Mouse (Mus musculus): ENCODE data around the gene Usp33. TPM values are rescaled to one million over a fixed set of nuclear protein-coding genes. Genes with fewer than 3 reads are reported as not detected.

Usp33 gene
- total RNA-seq, 2 experiments from 2014 or later = 116 to 117 TPM

GRCm38 (mm10) chr3:152336085-152336484, 10.2 kb upstream of the Usp33 start:
- DNase-seq (ENCODE audit: extremely low spot score in 1 of 2, low spot score in 2 of 2) = peak in 1 of 2 experiments; percentile 12
- intact Hi-C loops (cut with DNase I) = no loop called here

DNA sequence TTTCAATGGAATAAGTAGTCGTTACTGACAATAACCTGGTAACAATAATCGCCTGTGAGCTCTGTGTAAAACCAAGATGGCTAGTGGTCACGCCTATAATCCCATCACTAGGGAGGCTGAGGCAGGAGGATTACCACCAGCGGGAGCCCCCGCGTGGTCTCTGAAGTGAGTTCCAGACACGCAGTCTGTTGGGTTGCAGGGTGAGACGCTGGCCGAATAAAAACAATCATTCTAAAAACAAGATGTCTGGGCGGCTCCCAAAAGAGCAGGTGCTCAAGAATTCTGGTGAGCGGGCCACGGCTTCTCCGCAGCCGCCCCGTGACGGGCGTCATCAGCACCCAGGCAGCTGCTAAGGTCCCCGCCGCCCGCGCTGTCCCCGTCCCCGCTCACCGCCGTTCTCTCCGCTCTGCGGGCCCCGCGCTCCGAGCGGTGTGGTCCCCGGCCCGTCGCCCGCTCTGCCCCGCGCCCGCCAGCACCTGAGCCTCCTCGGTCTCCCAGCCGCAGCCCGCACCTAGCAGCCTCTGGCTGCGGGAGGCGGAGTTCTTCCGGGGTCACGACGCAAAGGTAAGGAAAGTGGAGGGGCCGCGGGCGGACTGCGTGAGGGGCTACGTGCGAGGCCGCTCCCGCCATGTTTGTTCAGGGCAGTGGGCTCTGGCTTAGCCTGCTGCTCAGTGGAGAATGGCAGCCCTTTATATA, 6.3 kb upstream of the Usp33 start, which contains the start of gene Miga1:
Miga1 (minus strand) TSS at position 546 of the 696 bp plus-strand sequence.
- intact Hi-C loops (cut with DNase I) = no loop called here
- DNase-seq (ENCODE audit: extremely low spot score in 1 of 2, low spot score in 2 of 2) = peak; percentile 83 to 89

DNA sequence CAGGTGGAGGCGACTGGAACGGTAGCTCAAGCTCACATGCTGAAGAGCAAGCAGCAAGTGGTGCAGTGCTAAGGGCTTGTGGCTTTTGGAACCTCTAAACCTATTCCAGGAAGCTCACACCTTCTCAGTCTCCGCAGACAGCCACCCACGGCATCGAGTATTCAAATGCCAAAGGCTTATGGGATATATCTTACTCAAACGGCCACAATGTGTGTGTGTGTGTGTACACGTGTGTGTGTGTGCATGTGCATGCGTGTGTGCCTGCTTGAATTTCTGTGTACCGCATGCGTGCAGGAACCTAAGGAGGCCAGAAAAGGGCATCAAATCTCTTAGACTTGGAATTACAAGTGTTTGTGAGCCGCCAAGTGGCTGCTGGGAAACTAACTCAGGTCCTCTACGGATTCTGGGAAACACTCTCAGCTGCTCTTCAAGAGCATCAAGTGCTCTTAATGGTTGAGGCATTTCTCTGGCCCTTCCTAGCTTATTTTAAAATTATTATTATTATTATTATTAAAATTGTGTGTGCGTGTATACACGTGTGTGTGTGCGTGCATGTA, 3.2 kb upstream of the Usp33 start:
- DNase-seq (ENCODE audit: extremely low spot score in 1 of 2, low spot score in 2 of 2) = no peak
- intact Hi-C loops (cut with DNase I) = no loop called here

- intact Hi-C loops (cut with DNase I) = no loop called here
- peak; percentile 25 to 60 for DNase-seq (ENCODE audit: extremely low spot score in 1 of 2, low spot score in 2 of 2)
Measured at GRCm38 (mm10) chr3:152346633-152347141, 409 bp downstream of the Usp33 start.

- no peak for DNase-seq (ENCODE audit: extremely low spot score in 1 of 2, low spot score in 2 of 2)
- intact Hi-C loops (cut with DNase I) = no loop called here
Measured at GRCm38 (mm10) chr3:152347227-152347626, 949 bp downstream of the Usp33 start.

DNA sequence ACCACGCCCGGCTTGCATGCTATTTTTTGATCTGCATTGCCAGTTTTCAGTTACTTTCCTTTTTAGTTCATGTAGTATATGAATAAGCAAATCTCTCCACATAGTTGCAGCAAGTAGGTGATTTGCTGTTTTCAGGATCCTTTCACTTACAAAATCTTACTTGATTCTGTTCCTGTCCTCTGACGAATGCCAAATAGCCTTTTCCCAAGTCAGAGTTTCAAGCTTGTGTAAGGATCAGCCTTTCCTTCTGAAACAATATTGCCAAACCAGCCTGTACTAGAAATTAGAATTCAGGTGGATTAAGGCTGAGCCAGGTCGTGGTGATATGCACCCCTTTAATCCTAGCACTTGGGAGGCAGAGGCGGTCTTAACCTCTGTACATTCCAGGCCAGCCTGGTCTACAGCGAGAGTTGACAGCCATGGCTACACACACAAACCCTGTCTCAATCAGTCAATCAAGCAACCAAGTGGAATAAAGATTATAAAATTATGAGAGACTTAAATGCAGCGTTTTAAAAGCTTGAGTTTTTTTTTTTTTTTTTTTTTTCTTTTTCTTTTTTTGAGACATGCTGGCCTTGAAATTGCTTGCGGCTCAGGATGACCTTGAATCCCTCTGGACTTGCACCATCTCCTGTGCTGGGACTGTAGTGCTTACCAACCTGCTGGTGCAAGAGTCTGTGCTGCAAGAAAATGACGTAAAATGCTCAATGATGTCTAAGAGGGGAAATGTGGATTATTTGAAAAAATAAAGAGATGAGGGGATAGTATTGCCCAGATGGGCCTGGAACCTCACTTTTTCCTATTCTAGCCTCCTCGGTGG, 1.9 kb downstream of the Usp33 start:
- intact Hi-C loops (cut with DNase I) = no loop called here

DNA sequence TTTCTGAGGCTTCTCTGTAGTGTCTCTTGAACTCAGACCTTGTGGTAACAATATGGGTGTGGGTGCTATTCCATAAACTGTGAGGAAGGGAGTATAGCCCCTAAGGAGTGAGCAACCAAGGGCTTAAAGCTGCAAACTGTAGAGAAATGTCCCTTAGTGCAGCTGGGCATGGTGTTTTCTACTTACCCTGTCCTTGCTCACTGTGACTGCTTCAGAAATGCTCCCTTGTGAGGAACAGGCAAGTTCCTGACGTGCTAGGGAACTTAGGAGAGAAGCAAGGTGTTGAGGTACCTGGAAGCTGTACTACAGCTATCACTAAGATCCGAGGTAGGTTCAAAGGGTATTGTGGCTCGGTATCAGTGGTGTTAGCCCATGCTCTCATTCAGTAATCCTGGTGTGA, 4.2 kb downstream of the Usp33 start:
- intact Hi-C loops (cut with DNase I) = no loop called here
- no peak for DNase-seq (ENCODE audit: extremely low spot score in 1 of 2, low spot score in 2 of 2)

More for the DNA sequence above, 1.9 kb downstream of the Usp33 start:
- no peak for DNase-seq (ENCODE audit: extremely low spot score in 1 of 2, low spot score in 2 of 2)

DNA sequence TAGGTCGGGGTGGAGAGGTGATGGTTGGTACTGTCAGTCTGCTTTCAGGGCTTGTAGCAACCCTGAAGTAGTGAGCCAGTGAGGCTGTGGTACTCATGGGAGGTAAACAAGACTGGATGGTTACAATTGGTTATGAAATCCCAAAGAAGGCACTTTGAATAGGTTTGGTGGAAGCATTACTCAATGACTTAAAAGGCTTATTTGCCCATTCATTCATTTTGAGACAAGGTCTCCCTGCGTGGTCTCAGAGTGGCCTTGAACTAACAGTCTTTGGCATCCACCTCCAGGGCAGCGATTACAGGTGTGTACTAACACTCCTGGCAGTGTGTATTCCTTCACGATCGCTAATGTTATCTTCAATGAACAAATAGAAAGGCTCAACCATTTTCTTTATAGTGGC, 4.7 kb downstream of the Usp33 start:
- DNase-seq (ENCODE audit: extremely low spot score in 1 of 2, low spot score in 2 of 2) = no peak
- intact Hi-C loops (cut with DNase I) = no loop called here

DNA sequence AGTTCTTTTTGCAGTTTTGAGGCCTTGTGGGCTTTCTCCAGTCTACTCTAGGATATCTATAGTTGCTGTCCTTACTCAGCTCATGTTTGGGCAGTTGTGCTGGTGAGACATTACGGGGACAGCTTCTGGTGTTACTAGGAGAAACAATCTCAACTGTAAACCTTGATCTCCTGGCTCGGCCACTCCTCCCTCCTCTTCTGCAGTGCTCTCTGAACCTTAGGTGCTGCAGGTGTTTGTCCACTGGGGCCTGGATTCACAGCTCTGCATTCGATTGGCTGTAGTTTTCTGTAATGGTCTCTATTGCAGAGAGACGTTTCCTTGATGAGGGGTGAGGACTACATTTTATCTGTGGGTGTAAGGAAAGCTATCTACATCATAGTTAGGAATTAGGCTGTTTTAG, 6.0 kb downstream of the Usp33 start:
- DNase-seq (ENCODE audit: extremely low spot score in 1 of 2, low spot score in 2 of 2) = no peak
- intact Hi-C loops (cut with DNase I) = no loop called here

GRCm38 (mm10) chr3:152353434-152354177, 7.3 kb downstream of the Usp33 start:
- intact Hi-C loops (cut with DNase I) = no loop called here
- no peak for DNase-seq (ENCODE audit: extremely low spot score in 1 of 2, low spot score in 2 of 2)

DNA sequence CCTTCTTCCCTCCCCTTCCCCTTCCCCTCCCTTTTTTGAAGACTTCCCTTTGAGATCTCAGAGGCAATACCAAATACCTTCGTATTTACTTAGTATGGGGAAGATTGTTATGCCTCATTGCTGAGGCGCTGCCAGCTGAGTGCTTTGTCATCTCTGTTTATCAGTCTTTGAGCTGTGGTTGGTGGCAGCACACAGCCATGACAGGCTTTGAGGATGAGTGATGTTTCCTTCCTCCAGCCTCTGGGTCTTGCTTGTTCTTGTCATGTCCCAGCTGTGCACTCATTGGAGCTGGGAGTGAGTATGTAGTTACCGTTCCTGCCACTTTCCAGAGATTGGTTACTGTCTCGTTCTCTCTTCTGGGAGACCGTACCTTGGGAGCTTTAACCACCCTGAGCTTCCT, 9.1 kb downstream of the Usp33 start:
- intact Hi-C loops (cut with DNase I) = no loop called here
- no peak for DNase-seq (ENCODE audit: extremely low spot score in 1 of 2, low spot score in 2 of 2)

GRCm38 (mm10) chr3:152356751-152357150, 10.5 kb downstream of the Usp33 start:
- intact Hi-C loops (cut with DNase I) = no loop called here

DNA sequence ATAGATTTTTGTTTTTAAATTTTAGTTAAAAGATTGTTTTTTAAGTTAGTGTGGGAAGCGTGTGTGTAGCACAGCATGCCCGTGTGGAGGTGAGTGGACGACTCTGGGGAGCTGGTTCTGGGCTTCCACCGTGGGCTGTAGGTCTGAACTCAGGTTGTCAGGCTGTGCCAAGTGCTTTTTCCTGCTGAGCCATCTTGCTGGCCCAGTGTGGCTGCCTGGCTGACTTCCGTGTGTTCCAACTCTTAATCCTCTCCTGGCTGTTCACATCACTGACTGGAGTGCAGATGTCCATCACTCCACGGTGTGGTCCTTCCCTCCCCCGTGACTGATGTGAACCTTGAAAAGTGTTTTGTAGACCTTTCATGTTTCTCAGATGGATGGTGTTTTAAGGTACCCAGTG, 12.9 kb downstream of the Usp33 start:
- intact Hi-C loops (cut with DNase I) = no loop called here
- DNase-seq (ENCODE audit: extremely low spot score in 1 of 2, low spot score in 2 of 2) = no peak

More at GRCm38 (mm10) chr3:152356751-152357150, 10.5 kb downstream of the Usp33 start:
- DNase-seq (ENCODE audit: extremely low spot score in 1 of 2, low spot score in 2 of 2) = no peak

DNA sequence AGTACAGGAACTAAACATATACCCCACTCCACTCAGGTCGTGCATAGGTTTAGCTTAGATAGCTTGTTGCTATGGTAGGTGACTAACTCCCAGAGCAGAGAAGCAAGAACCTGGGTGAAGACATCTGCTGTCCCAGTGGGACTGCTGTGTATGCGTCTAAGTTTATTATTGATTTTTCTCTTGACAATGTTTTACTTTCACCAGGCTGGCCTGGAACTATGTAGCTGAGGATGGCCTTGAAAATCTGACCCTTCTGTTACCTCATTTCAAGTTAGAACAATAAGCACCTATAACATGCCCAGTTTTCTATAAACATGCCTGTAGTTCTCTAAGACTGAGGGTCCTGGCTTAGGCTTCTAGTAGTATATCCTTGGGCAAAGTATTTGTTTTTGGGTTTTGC, 17.9 kb downstream of the Usp33 start:
- intact Hi-C loops (cut with DNase I) = no loop called here
- no peak for DNase-seq (ENCODE audit: extremely low spot score in 1 of 2, low spot score in 2 of 2)

DNA sequence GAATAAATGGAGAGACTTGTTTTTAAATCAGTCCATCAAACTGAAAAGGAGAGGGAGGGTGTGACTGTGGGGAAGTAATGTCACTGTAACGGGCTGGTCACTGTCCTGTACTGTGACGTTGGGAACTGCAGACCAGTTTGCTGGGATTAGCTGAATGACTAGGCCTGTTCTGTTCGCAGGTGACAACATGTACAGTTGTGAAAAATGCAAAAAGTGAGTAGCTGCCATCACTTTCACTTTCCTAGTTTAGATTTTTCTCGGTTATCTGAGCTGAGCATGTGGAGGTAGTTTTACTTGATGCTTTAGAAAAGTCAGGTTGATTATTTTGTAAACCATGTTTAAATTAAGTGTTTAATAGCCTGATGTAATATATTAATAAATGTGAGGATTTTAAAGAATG, 29.8 kb downstream of the Usp33 start:
- intact Hi-C loops (cut with DNase I) = no loop called here
- DNase-seq (ENCODE audit: extremely low spot score in 1 of 2, low spot score in 2 of 2) = no peak

DNA sequence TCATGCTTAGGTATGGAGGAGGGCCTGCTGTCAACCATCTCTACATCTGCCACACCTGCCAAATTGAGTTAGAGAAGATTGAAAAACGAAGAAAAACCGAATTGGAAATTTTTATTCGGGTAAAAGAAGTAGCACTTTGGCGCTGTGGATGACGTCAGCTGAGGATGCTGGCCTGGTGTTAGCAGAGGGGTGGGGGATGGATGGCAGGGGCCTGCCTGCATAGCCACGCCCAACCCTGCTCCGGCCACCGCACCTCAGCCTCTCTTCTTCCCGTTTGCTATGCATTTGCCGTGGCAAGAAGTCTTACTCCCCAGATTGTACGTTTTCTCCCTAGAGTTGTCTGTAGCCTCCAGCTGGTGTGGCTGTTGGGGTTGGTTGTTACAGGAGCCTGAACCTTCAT, 37.8 kb downstream of the Usp33 start:
- intact Hi-C loops (cut with DNase I) = no loop called here

GRCm38 (mm10) chr3:152395350-152396277, 49.3 kb downstream of the Usp33 start, which contains the start of gene Zzz3:
TSS of gene Zzz3 (plus strand) at chr3:152395473.
- intact Hi-C loops (cut with DNase I) = loop anchor here (2.0 to 5.0 kb wide), 2 partner anchors 77 to 353 kb away; no protein-coding TSS in a partner anchor
- DNase-seq (ENCODE audit: extremely low spot score in 1 of 2, low spot score in 2 of 2) = peak; percentile 73 to 96

More for the DNA sequence above, 37.8 kb downstream of the Usp33 start:
- no peak for DNase-seq (ENCODE audit: extremely low spot score in 1 of 2, low spot score in 2 of 2)

Data from left cerebral cortex, postnatal 10 days (tissue).